Mouse (Mus musculus) mouse trophoblast stem cell (cell line): ENCODE results near the gene Ttk.

ENCODE experiments used
- in situ Hi-C, 2 experiments: fragments of 300-500 bp; cut with MseI, MboI; formaldehyde crosslinking; loops; 2 replicates in 1 of 2; 3 replicates in 1 of 2; pipeline ENCODE4 v1.15.1; 2025

Gene Ttk

DNA sequence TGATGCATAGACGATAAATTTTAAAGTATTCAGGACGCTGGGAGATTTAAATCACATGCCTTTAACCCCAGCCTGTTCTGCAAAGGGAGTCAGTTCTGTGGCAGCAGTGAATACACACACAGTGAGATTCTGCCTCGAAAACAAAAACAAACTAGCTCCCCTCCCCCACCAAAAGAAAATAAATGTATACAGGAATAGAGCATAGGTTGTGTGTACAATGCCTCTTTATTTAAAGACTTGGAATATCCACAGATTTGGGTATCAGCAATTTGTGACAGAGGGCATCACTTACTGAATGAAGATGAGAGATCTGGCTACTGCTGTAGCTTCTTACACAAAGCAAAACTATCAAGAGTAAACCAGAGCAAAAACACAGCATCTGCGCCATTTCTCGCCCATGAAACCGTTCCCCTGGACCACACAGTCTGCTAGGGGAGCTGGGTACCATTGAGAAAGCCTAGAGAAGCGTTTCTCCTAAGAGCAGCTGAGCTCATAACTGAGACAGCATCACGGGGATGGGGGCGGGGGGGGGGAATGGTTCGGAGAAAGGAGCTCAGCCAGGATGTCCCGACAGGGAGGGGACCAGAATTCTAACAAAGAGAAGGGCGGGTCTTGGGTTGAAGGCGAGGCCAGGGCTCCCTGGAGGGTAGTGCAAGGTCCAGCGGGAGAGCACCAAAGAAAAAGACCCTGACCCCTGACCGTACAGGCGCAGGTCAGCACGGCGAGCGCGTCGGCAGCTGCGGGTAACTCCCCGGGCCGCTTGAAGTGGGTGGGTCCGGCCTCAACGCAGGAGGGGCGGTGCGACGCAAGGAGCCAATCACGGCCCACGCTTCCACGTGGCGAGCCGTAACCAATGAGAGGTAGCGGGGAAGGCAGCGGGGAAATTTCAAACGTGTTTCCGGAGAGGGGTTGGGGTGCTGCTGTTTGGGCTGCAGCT is at the start of gene Ttk:
Ttk (plus strand) TSS at position 879 of the 937 bp plus-strand sequence.
- in situ Hi-C loops = no loop called here

DNA sequence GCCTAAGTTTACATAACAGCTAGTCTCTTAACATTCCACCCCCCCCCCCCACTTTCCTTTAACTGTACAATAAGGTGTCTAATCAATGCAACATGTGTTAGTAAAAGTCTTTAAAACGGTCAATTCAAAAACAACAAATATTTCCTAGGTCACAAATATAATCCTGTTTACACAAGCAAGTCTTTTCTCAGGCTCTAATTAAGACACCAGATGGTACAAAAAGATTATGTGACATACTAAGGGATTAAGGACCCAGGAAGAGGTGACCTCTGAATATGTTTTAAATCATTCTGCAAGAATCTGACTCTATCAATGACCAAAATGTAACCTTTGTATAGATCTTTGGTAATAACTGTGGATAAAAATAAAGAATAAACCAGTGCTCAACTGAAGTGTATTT is 49.0 kb upstream of the Ttk start:
- in situ Hi-C loops = no loop called here

DNA sequence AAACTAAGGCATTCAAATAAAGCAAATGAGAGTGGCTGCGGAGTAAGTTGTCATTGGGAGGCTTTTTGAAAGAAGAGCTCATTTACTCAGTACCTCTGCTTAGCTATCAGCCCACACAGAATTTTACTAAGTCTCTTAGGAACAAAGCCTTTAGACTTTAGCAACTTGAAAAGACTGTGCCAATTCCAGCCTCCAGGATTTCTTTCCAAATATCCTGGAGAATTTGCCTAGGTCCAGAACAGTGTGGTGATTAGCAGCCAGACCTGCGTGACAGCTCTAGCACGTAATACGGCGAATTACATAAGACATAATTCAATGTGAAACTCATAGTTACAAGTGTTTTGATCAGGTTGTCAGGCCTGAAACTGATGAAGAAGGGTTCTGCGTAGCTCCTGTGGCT is 45.2 kb upstream of the Ttk start:
- in situ Hi-C loops = no loop called here

DNA sequence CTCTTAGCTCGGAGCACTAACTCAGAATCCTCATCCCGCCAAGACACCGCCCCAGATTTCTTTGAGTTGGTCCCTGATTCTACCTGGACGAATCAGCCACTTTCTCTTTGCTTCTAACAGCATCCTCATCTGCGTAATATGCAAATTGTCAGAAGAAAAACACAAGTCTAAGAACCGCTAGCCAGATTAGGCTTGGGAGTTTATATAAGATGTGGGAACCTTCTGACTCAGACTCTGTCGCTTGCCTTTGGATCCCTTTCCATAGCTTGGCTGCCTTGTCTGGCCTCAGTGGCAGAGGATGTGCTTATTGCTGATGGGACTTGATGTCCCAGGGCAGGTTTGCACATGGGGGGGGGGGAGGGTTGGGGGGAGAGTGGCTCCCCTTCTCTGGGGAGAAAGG is 37.6 kb upstream of the Ttk start:
- in situ Hi-C loops = no loop called here

DNA sequence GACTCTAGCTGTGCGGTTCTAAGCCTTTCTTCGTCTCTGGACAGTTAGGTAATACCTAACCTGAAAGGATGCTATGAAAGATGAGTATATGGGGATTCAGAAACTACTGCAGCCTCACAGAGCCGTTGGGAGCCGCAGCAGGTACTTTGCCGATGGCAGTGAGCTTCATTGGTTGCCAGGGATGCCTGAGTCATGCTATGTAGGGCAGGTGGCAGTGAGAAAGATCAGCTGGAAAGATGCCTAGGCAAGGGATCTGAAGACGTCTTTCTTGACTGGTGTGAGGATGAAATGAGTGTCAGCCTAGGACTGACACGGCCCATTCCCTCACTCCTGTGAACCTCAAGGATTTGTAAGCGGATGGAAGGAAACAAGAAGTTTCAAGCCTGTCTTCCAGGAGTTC is 36.6 kb upstream of the Ttk start:
- in situ Hi-C loops = no loop called here

DNA sequence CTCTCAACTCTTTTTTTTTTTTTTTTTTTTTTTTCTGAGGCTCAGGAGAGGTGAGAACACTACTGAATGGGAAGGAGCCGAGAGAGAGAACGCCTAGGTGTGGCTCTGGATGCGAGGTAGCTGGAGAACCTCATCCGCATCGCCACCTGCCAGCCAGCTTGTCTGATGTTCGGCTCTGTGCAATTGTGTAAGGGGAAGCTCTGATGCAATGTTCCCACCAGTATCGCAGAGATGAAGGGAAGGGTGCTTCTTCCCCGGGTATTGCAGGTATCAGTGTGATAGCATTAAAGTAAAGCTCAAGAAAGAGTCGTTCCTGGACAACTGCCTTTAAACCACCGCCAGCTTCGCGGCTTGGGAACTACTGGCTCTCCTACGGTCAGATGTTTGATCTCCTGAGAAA is 30.1 kb upstream of the Ttk start:
- in situ Hi-C loops = no loop called here

DNA sequence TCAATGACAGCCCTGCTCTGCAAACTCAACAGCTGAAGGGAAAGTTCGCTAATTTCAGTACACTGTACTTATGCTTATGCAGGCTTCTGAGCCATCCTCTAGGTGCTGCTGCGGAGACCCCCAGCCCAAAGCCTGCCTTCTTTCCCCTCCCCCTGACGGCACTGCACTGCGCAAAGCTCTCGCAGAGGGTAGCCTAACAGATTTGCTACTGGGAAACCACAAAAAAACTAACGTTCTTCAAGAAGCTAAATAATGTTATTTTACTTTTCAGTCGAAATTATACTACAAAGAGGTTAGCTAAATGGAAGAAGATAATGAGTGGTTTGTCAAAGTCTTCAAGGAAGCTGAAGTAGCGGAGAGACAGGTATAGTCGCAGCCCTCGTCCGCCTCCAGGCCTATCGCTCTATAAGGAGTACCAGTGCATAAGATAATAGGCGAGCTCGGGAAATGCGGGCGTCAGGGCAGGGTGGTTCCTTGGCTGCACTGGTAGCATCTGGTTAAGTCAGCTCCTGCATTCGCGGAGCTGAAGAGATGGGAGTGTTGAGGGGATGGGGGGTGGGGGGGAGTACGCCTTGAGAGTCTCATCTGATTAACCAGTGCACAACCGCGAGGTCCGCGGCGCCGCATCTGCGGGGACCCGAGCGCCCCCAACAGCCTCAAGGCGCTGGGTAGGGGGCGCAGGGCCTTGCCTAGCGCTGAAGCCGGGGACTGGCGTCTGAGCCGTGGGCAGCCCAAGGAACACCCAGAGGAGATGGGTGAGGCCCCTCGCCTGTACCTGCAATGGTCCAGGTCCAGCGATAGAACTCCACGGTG is 29.1 kb upstream of the Ttk start:
- in situ Hi-C loops = no loop called here

DNA sequence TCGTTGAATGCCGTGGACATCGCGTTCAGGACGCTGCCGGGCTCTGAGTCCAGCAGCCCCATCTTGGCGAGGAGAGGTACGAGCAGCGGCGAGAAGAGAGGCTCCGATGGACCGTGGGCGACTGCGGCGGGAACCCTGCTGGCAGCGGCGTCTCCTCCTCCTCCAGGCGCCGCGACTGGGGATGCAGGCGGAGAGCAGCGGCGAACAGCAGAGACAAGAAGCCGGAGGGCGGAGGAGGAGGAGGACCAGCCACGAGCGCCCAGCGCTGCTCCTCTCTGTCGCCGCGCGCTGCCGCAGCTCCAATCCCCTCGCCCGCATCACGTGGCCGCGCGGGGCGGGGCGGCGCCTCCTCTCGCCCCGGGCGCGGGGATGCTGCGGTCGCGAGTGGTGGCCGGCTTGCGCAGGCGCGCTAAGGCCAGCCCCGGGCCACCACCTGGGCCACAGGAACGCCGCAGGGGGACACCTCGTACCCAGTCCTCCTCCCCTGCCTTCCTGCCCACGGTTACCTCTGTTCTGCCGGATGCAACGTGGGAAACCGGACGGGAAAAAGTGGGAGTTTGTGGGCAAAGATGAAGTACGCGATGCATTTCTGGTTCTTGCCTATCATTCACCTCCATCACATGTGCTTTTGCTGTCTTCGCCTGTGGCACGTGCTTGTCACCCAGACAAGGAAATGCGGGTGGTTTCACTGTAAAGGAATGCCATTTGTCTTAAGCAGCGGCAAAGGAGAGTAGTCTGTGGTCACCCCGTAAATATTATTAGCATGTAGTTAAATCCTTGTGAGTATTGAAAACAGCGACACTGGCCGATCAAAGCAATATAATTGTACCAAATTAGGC is 28.3 kb upstream of the Ttk start, which contains the start of gene Elovl4:
Elovl4 (minus strand) TSS at position 301 of the 839 bp plus-strand sequence.
- in situ Hi-C loops = no loop called here

DNA sequence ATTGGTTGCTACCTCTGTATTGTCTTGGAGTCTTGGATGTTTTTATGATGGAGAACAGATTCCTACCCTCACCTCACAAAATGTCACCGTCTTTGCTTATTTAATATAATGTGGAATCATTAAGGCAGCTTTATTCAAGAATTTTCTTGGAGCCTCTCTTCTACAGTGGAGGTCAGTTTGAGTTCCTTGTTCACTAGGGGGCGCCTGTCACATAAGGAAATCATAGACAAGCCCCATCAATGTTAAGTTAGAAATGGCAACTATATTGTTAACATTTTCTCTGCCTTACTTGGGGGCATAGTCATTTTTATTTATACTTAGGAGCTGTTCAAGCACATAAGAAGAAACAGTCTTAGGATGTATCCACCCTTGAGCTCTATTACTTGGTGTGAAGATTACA is 26.9 kb upstream of the Ttk start:
- in situ Hi-C loops = no loop called here

DNA sequence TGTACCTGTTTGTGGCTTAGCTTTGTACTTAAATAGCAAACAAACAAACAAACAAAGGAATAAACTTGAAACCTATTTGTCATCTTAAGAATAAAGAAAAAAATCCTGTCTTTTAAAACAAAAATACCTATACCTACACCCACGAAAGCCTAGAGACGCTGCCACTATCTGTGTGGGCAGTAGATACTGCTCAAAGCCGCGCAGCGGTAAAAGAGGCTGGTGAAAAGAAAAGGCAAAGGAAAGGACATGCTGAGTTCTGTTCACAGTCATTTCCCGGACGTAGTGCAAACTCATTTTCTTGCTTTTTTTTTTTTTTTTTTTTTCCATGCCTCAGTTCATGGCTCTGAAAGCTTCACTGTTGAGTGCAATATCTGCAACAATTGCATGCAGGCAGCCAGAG is 15.3 kb upstream of the Ttk start:
- in situ Hi-C loops = no loop called here

DNA sequence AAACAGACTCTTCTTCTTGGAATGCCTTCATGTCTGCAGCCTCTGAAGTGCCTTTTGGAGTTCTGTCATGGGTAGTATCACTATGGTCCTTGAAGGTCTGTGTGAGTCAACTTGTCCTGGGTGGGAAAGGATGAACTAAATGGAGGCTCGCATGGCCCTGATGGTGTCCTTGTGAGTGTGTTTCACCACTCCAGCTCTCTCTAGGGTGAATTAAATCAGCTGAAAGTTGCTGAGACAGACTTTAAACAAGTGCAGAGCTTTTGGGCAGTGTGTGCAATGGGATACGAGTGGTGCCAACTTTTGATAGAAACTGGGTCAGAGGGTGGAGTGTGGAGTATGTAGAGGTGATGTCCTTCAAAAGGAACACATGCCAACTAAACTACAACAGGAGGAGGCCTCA is 13.5 kb upstream of the Ttk start:
- in situ Hi-C loops = no loop called here

DNA sequence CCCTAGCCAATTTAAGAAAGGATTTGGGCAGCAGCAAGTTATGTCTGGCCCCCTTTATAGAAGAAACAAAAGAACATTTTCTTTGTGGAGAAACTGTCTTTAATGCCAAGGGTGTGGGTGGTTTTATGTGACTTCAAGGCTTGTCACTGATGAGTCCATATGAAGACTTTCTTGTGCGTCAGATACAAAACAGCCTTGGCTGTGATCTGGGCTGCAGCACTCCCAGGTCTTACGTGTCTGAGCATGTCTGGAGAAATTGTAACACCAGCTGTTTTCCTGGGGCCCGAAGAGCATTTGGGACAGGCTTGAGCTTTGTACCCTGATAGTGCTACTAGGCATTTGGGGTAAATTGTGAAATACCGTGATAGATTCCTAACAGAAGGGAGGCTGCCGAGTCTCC is 11.6 kb upstream of the Ttk start:
- in situ Hi-C loops = no loop called here

DNA sequence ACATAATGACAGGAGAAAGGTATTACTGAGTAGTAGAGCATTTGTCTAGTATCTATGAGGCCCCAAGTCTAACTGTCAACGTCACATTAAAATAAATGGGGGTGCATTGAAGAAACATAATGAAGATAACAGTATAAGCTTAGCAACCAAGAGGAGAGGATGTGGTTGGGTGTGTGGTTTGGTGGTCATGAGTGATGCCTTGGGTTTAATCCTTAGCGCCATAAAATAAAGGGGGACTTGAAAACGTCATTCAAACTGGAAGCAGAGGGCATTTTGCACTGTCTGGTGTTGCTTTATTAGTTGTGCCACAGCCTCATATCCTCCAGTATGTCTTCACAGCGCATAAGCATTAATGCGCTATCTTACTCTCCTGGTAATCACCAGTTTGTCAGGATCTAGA is 4.6 kb upstream of the Ttk start:
- in situ Hi-C loops = no loop called here

DNA sequence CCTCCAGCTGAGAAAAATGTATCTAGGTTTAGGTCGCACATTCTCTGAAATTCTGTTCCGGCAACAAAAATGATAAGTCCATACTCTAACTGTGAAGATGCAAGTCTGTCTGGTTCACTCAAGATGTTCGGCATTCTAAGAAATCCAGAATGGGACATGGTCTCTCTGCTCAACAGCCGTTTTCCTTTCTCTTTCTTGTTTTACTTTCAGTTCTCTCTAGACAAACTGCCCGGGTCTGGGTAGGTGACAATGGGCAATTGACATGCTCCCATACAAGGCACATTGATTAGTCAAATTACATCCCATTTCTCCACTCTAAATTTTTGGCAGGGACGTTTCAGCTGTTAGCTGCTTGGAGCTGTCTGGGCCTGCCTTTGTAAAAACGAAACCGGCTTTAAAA is 3.3 kb upstream of the Ttk start:
- in situ Hi-C loops = no loop called here

DNA sequence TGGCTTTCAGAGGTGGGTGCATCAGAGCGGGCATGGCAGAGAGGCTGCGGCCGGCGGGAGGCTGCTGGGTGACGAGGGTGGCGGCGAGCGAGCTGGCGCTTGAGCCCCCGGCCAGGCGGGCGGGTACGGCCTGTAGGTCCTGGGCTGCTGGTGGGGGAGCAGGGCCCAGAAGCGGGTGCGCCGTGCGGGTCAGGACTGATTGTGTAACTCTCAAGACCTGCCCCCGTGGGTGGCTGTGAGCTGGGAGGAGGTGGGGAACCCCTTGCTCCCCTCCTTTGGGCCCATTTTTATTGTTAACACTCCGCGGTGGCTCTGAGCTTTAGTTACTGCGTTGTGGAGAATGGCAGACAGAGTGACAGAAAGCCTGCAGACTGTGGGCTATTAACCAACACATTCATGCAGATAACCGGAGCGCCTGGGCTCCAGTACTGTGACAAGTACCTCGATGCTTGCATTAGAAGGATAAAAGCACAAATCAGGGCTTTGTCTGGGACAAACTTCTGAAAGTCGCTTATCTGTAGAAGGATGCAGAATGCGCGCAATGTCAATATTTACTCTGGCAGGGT is 342 bp downstream of the Ttk start:
- in situ Hi-C loops = no loop called here

DNA sequence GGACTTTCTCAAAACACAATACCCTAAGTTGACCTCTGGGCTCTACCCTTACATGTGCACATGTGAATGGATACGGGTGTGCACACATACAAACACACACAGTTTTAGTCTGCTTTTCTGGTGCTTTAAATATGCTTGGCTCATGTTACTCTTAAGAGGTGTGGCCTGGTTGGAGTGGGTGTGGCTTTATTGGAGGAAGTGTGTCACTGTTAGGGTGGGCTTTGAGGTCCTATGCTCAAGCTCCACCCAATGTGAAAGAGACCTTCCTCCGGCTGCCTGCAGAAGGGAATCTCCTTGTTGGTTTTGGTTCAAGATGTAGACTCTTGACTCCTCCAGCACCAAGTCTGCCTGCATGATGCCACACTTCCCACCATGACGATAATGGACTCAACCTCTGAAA is 18.0 kb downstream of the Ttk start:
- in situ Hi-C loops = no loop called here

DNA sequence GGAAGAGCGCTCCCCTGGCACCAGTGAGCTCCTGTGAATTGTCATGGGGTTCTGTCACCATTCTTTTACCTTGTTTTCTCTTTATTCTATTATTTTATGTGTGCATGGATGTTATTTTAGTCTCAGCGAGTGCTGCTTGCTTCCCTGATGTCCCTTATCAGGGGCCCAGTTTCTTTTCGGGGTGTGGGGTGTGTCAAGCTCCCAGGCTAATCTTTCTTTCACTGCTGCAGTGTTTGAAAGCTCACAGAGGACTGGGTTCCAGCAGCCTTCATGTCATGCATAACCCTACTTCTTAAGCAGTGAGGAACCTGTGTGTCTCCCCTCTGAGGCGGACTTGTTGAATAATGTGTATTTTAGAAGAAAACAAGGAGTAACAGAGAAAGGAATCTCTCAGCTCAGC is 30.7 kb downstream of the Ttk start:
- in situ Hi-C loops = no loop called here

DNA sequence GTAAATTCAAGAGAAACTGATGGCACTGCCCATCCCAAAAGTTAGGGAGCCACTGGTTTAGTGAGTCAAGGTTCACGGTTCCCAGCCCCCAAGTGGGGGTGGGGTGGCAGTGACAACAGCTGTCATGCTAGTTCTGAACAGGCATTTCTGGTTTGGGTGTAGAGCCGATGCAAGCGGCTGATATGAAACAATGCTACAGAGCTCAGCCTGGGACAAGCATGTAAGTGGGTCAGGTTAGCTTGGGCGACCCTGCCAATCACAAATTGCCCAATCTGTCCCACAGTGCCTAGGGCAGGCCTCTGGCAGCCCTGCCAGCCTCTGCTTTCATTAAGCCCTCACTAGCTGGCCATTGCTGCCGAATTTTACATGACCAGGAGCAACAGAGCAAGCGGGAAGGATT is 47.7 kb downstream of the Ttk start:
- in situ Hi-C loops = no loop called here

DNA sequence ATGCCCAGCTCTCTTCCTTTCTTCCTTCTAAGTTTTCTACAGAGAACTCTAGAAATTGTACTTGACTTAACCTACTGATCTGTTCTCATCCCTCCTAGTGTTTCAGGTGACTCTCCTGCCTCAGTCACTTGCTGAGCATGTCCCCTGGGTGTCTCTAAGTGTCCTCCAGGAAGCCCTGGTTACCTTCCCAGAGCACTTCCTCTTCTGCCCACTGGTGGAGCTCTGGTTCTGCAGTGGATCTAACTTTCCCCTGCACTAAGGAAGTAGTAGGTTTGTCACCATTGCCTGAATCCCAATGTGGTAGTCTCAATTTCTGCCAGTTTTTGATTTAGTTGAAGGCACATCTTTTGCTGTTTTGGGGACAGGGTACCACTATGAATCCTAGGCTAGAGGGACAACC is 51.7 kb downstream of the Ttk start:
- in situ Hi-C loops = no loop called here

DNA sequence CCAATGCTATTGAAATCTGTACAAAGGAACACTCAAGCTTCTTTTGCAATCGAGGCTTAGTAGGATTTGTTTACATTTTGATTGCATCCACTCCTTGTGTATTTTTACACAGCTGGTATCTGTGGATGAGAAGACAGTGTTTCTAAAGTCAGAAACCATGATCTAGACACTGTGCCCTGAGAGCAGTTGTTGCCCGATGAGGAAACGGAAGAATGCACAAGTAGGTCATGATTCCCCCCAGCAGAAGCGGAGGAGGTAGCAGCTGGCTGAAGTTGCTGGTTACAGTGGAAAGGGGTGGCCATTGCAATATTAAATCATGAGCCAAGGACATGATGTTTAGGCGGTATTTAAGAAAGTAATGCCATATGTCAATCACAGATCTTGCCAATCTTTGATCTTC is 53.7 kb downstream of the Ttk start:
- in situ Hi-C loops = no loop called here

DNA sequence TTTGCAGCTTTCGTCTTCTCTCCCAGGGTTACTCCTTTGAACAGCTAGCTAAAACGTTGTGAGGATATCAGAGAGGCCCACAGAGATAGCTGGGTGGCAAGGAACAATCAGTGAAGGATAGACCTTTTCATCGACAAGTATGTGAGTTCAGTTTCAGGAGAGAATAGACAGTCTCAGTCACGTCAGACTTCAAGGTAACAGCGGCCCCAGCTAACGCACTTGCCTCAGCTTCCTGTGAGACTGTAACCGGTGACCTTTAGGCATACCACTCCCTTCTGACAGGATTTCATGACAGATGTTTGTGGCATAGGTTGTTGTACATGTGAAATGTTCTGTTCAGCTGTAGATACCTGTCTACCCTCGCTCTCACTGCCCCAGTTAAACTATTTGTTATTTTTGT is 58.6 kb downstream of the Ttk start:
- in situ Hi-C loops = no loop called here
